Mouse (Mus musculus): Measurements from ENCODE around the gene Nf1. TPM values are rescaled to one million over a fixed set of nuclear protein-coding genes. Genes with fewer than 3 reads are reported as not detected.
A peak's percentile ranks its signal among the peaks of the same experiment; 100 is the strongest.

The Nf1 gene
- polyA plus RNA-seq, 1 experiment from 2014 or later, result 9.6 TPM

- H3K4me3 ChIP-seq, result no peak overlapping the region
- no peak overlapping the region for H3K9ac ChIP-seq (replicated peaks)
- ATAC-seq (ENCODE audit: low FRiP score, low read depth), result no peak
- H3K4me2 ChIP-seq (replicated peaks), result no peak overlapping the region
- H3K36me3 ChIP-seq, result peaks cover 25% of the 10 kb centered on the region
- no peaks in the 10 kb centered on the region for H3K9me3 ChIP-seq
- H3K27me3 ChIP-seq, result no peaks in the 10 kb centered on the region
- no peak overlapping the region for H3K27ac ChIP-seq (replicated peaks)
- no peaks in the 10 kb centered on the region for H3K4me1 ChIP-seq
These were observed 145.2 kb downstream of the Nf1 start for GRCm38 (mm10) chr11:79484721-79485120.

- H3K9ac ChIP-seq (replicated peaks), result no peak overlapping the region
- peaks cover 10% of the 10 kb centered on the region; the same call in 1 of the 2 replicates for H3K4me1 ChIP-seq
- no peak overlapping the region for H3K27ac ChIP-seq (replicated peaks)
- H3K27me3 ChIP-seq, result no peaks in the 10 kb centered on the region
- no peak for ATAC-seq (ENCODE audit: low FRiP score, low read depth)
- no peak overlapping the region for H3K4me2 ChIP-seq (replicated peaks)
- WGBS, result 71% methylated on average over 10 of the region's 10 CpGs
- no peak overlapping the region for H3K4me3 ChIP-seq
- H3K9me3 ChIP-seq, result no peaks in the 10 kb centered on the region
- H3K36me3 ChIP-seq, result peaks cover 11% of the 10 kb centered on the region; the same call in 1 of the 2 replicates
These were observed 155.7 kb downstream of the Nf1 start for GRCm38 (mm10) chr11:79494976-79495800.

GRCm38 (mm10) chr11:79502917-79503316 is 163.4 kb downstream of the Nf1 start:
- Histone ChIP-seq H3K27ac (replicated peaks) (0 out of 2 replicates have a peak overlapping the region, but pooled peaks have one; percentile 27), H3K4me3 (no peak overlapping the region), H3K36me3 (no peaks in the 10 kb centered on the region), H3K4me1 (peaks cover 18% of the 10 kb centered on the region), H3K4me2 (replicated peaks) (peak overlapping the region; percentile 29), H3K9me3 (no peaks in the 10 kb centered on the region), H3K9ac (replicated peaks) (no peak overlapping the region), H3K27me3 (no peaks in the 10 kb centered on the region)
- WGBS, result 11% methylated on average over 2 of the region's 2 CpGs
- no peak for ATAC-seq (ENCODE audit: low FRiP score, low read depth)

DNA sequence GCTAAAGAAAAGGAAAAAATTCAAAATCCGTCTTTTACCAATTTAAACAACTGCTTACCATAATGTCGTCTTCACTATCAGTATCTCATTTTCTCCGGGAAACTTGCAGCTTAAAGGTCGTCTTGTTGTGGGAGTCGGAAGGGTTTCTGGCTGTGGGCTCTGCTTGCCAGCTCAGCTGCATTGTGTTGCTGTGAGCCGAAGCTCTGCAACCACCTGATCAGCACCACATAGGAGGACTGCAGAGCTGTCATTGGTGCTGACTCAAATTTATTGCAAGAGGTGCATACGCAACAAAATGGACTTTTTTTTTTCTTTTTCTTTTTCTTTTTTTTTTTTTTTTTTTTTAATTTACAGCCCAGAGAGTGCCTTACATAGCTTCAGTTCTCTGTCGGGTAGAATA is 164.4 kb downstream of the Nf1 start, which contains the start of gene Omg:
TSS of gene Omg (minus strand) at position 240 of the 400 bp plus-strand sequence.
- no peaks in the 10 kb centered on the region for H3K27me3 ChIP-seq
- ATAC-seq (ENCODE audit: low FRiP score, low read depth), result no peak

GRCm38 (mm10) chr11:79504506-79504905 is 165.0 kb downstream of the Nf1 start:
- ATAC-seq (ENCODE audit: low FRiP score, low read depth), result no peak
- Histone ChIP-seq H3K9me3 (no peaks in the 10 kb centered on the region), H3K4me3 (no peak overlapping the region)

More for the DNA sequence above, 164.4 kb downstream of the Nf1 start, which contains the start of gene Omg:
- no peaks in the 10 kb centered on the region for H3K9me3 ChIP-seq
- H3K4me1 ChIP-seq, result peaks cover 18% of the 10 kb centered on the region
- WGBS, result 25% methylated on average over 8 of the region's 8 CpGs
- no peak within 1 kb of the TSS for H3K4me3 ChIP-seq
- H3K36me3 ChIP-seq, result no peaks in the 10 kb centered on the region
- no peak within 1 kb of the TSS for H3K9ac ChIP-seq (replicated peaks)
- peak within 1 kb of the TSS; percentile 66; the same call in 1 of the 2 replicates for H3K27ac ChIP-seq (replicated peaks)
- peak within 1 kb of the TSS; percentile 29 for H3K4me2 ChIP-seq (replicated peaks)

GRCm38 (mm10) chr11:79511970-79512369 is 172.5 kb downstream of the Nf1 start:
- H3K4me3 ChIP-seq, result no peak overlapping the region
- no peaks in the 10 kb centered on the region for H3K36me3 ChIP-seq
- no peaks in the 10 kb centered on the region for H3K9me3 ChIP-seq
- H3K4me1 ChIP-seq, result no peaks in the 10 kb centered on the region
- ATAC-seq (ENCODE audit: low FRiP score, low read depth), result no peak
- H3K9ac ChIP-seq (replicated peaks), result no peak overlapping the region
- no peaks in the 10 kb centered on the region for H3K27me3 ChIP-seq
- no peak overlapping the region for H3K4me2 ChIP-seq (replicated peaks)
- no peak overlapping the region for H3K27ac ChIP-seq (replicated peaks)
- 95% methylated on average over 3 of the region's 3 CpGs for WGBS

More at GRCm38 (mm10) chr11:79504506-79504905, 165.0 kb downstream of the Nf1 start:
- peaks cover 18% of the 10 kb centered on the region for H3K4me1 ChIP-seq
- no peak overlapping the region for H3K9ac ChIP-seq (replicated peaks)
- no peaks in the 10 kb centered on the region for H3K36me3 ChIP-seq
- H3K27me3 ChIP-seq, result no peaks in the 10 kb centered on the region
- 78% methylated on average over 7 of the region's 7 CpGs for WGBS
- H3K4me2 ChIP-seq (replicated peaks), result no peak overlapping the region
- H3K27ac ChIP-seq (replicated peaks), result no peak overlapping the region

- no peak overlapping the region for H3K4me2 ChIP-seq (replicated peaks)
- no peak for ATAC-seq (ENCODE audit: low FRiP score, low read depth)
- no peaks in the 10 kb centered on the region for H3K4me1 ChIP-seq
- no peaks in the 10 kb centered on the region for H3K36me3 ChIP-seq
- no peaks in the 10 kb centered on the region for H3K27me3 ChIP-seq
- no peak overlapping the region for H3K4me3 ChIP-seq
- 84% methylated on average over 6 of the region's 6 CpGs for WGBS
- H3K27ac ChIP-seq (replicated peaks), result no peak overlapping the region
- H3K9me3 ChIP-seq, result no peaks in the 10 kb centered on the region
- H3K9ac ChIP-seq (replicated peaks), result no peak overlapping the region
These were observed 175.8 kb downstream of the Nf1 start for GRCm38 (mm10) chr11:79515331-79515730.

DNA sequence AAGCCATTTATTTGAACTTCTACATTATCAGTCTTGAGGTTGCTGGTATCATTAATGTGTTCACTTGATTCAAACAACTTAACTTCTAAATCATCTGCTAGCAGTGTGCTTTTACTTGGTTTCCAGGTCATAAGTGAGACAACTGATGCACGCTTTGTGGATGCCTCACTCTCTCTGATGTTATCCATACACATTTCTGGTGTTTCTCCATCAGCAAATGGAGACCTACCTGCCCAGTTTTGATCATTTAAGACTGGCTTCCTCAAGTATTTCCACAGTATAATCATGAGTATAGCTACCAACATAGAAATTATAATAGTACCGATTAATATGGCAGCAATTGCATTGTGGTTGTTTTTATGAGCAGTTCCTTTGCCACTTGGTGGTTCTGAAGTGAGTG is 176.3 kb downstream of the Nf1 start:
- H3K9ac ChIP-seq (replicated peaks), result no peak overlapping the region
- no peak overlapping the region for H3K4me3 ChIP-seq
- no peak overlapping the region for H3K4me2 ChIP-seq (replicated peaks)
- no peak for ATAC-seq (ENCODE audit: low FRiP score, low read depth)
- H3K36me3 ChIP-seq, result no peaks in the 10 kb centered on the region
- H3K4me1 ChIP-seq, result no peaks in the 10 kb centered on the region
- no peak overlapping the region for H3K27ac ChIP-seq (replicated peaks)
- 97% methylated on average over 2 of the region's 2 CpGs for WGBS
- no peaks in the 10 kb centered on the region for H3K9me3 ChIP-seq
- no peaks in the 10 kb centered on the region for H3K27me3 ChIP-seq

- Histone ChIP-seq H3K4me1 (no peaks in the 10 kb centered on the region), H3K27me3 (no peaks in the 10 kb centered on the region), H3K36me3 (0 out of 2 replicates have a peak, but pooled peaks cover 2% of the 10 kb centered on the region), H3K4me2 (replicated peaks) (no peak overlapping the region), H3K27ac (replicated peaks) (no peak overlapping the region), H3K9me3 (no peaks in the 10 kb centered on the region), H3K9ac (replicated peaks) (no peak overlapping the region), H3K4me3 (no peak overlapping the region)
- WGBS, result 82% methylated on average over 6 of the region's 6 CpGs
- ATAC-seq (ENCODE audit: low FRiP score, low read depth), result no peak
These were observed 179.8 kb downstream of the Nf1 start for GRCm38 (mm10) chr11:79519299-79519698.

DNA sequence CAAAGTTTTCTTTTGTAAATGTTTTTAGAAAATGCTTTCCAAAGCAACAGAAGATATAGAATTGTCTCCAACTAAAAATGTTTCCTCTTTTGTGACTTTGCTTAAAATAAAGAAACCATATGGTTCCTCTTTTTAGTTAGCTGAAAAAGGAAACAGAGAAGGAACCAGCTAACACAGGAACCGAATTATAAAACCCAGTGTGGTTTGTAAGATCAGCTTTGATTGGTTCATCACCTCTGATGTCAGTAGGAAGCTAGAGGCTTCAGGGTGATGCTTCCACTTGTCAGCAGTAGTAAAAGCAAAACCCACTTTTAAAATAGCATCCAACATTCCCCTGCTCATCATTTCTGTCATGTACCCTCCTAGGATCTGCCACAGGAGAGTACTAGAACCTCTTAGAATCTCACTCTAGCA is 180.4 kb downstream of the Nf1 start:
- H3K27ac ChIP-seq (replicated peaks), result no peak overlapping the region
- no peak overlapping the region for H3K4me2 ChIP-seq (replicated peaks)
- H3K9ac ChIP-seq (replicated peaks), result no peak overlapping the region
- no peaks in the 10 kb centered on the region for H3K4me1 ChIP-seq
- H3K9me3 ChIP-seq, result no peaks in the 10 kb centered on the region
- 0 out of 2 replicates have a peak, but pooled peaks cover 5% of the 10 kb centered on the region for H3K36me3 ChIP-seq
- no peak overlapping the region for H3K4me3 ChIP-seq
- no peak for ATAC-seq (ENCODE audit: low FRiP score, low read depth)
- 82% methylated on average over 1 of the region's 1 CpGs for WGBS
- no peaks in the 10 kb centered on the region for H3K27me3 ChIP-seq

DNA sequence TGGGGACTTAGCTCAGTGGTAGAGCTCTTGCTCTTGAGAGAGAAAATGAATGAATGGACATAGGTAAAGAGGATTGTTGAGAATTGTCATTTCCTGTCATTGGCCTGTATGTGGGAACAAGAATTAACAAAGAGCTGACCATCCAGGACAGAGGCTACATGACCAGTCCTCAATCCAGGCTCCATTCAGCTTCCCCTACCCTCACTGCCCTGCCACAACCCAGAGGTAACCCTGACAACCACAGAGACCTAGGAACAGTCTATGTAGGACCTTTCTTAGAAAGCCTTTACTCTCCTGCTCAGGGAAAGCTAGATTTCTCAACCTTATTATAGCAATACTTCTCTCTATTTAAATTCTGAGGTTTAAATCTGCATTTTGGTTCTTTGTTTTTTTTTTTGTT is 181.3 kb downstream of the Nf1 start:
- no peak for ATAC-seq (ENCODE audit: low FRiP score, low read depth)
- H3K27ac ChIP-seq (replicated peaks), result no peak overlapping the region
- H3K27me3 ChIP-seq, result no peaks in the 10 kb centered on the region
- 0 out of 2 replicates have a peak, but pooled peaks cover 6% of the 10 kb centered on the region for H3K36me3 ChIP-seq
- no peak overlapping the region for H3K4me2 ChIP-seq (replicated peaks)
- no peaks in the 10 kb centered on the region for H3K4me1 ChIP-seq
- no peak overlapping the region for H3K9ac ChIP-seq (replicated peaks)
- H3K4me3 ChIP-seq, result no peak overlapping the region
- H3K9me3 ChIP-seq, result no peaks in the 10 kb centered on the region

DNA sequence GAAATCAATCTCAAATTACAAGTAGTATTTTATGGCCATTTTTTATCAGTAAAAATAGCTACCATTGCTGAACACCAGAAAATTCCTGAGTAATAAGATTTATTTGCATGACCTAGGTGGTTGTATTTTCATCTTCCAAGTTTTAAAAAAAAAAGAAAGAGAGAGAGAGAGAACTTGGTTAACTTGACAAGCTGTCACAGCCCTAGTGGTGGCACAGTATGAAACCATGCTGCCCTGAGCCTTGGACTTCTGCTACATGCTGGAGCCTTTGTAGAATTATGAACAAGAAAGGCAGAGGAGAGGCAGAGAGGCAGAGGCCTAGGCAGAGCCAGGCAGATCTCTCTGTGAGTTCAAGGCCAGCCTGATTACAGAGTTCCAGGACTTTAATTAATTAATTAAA is 182.4 kb downstream of the Nf1 start:
- H3K27ac ChIP-seq (replicated peaks), result no peak overlapping the region
- H3K36me3 ChIP-seq, result 0 out of 2 replicates have a peak, but pooled peaks cover 6% of the 10 kb centered on the region
- no peak for ATAC-seq (ENCODE audit: low FRiP score, low read depth)
- H3K4me1 ChIP-seq, result no peaks in the 10 kb centered on the region
- H3K9ac ChIP-seq (replicated peaks), result no peak overlapping the region
- H3K4me2 ChIP-seq (replicated peaks), result no peak overlapping the region
- no peaks in the 10 kb centered on the region for H3K27me3 ChIP-seq
- no peaks in the 10 kb centered on the region for H3K9me3 ChIP-seq
- H3K4me3 ChIP-seq, result no peak overlapping the region

All from midbrain, embryonic 12.5 days (tissue).